Mouse (Mus musculus) liver, embryonic 13.5 days (tissue): ENCODE data around the gene Gipc1. TPM values are rescaled to one million over a fixed set of nuclear protein-coding genes. Genes with fewer than 3 reads are reported as not detected.

Experiments
- ATAC-seq: fragments of 200-750 bp; cut with Nextera tagmentation; 2 replicates; pipeline ENCODE4 v1.8.0; 2017; ENCODE audit warnings: low read depth, mild to moderate bottlenecking, moderate number of reproducible peaks, moderate library complexity
- DNase-seq: peaks from one replicate; pipeline ENCODE4 v3.0.0; 2022
- H3K27ac ChIP-seq: fragments of 300-500 bp; sonication (generic); 2 replicates; pipeline ENCODE4 v1.5.1; 2015; ENCODE audit warnings: moderate library complexity, mild to moderate bottlenecking, inconsistent platforms
- H3K27me3 ChIP-seq: fragments of 300-500 bp; sonication (generic); 2 replicates; pipeline ENCODE4 v1.6.1; 2015; ENCODE audit warnings: mild to moderate bottlenecking, inconsistent platforms
- H3K36me3 ChIP-seq: fragments of 300-500 bp; sonication (generic); 2 replicates; pipeline ENCODE4 v1.6.1; 2015; ENCODE audit warnings: mild to moderate bottlenecking, inconsistent platforms
- H3K4me1 ChIP-seq: fragments of 300-500 bp; sonication (generic); replicated peaks from 2 replicates; pipeline ENCODE4 v1.6.1; 2015; ENCODE audit warnings: inconsistent platforms
- H3K4me2 ChIP-seq: fragments of 300-500 bp; sonication (generic); 2 replicates; pipeline ENCODE4 v1.6.1; 2015; ENCODE audit warnings: inconsistent platforms, mild to moderate bottlenecking, moderate library complexity
- H3K4me3 ChIP-seq: fragments of 300-500 bp; sonication (generic); replicated peaks from 2 replicates; pipeline ENCODE4 v1.5.1; 2015; ENCODE audit warnings: mild to moderate bottlenecking, inconsistent platforms
- H3K9ac ChIP-seq: fragments of 300-500 bp; sonication (generic); 2 replicates; pipeline ENCODE4 v1.6.1; 2015; ENCODE audit warnings: mild to moderate bottlenecking, inconsistent platforms
- H3K9me3 ChIP-seq: fragments of 300-500 bp; sonication (generic); replicated peaks from 2 replicates; pipeline ENCODE4 v1.6.1; 2016; ENCODE audit warnings: inconsistent platforms
- WGBS: fragments of 180-500 bp; shearing (Covaris S2); methylation state at CpG from one replicate; pipeline ENCODE4 v1.1.7; 2015; ENCODE audit not compliant: insufficient replicate concordance; 5-methylcytosine and 5-hydroxymethylcytosine counted together
- polyA plus RNA-seq: library from polyadenylated mRNA; unstranded; fragments of >200 nt; fragmentation: Nextera tagmentation; extraction: Ambion mirVana; gene quantifications from 2 replicates; pipeline ENCODE4 v1.2.1, GENCODE M21; 2015

Gene Gipc1
- polyA plus RNA-seq, 1 experiment from 2014 or later = 61.3 TPM

- under 1% methylated on average over 33 of the region's 46 CpGs for WGBS
- DNase-seq = no peak
Measured at GRCm38 (mm10) chr8:83652744-83653661, 526 bp downstream of the Gipc1 start.

GRCm38 (mm10) chr8:83653662-83654017 is 1.2 kb downstream of the Gipc1 start:
- H3K9ac ChIP-seq = peak overlapping the region; percentile 93
- WGBS = 27% methylated on average over 10 of the region's 10 CpGs
- no peak for DNase-seq

More at GRCm38 (mm10) chr8:83652744-83653661, 526 bp downstream of the Gipc1 start:
- H3K4me1 ChIP-seq = peaks cover 54% of the 10 kb centered on the region
- peak overlapping the region; percentile 90 for H3K4me2 ChIP-seq
- no peaks in the 10 kb centered on the region for H3K36me3 ChIP-seq
- no peaks in the 10 kb centered on the region for H3K9me3 ChIP-seq
- ATAC-seq = peak; percentile 30
- peak overlapping the region; percentile 86 for H3K27ac ChIP-seq
- peak overlapping the region; percentile 93 for H3K9ac ChIP-seq
- H3K4me3 ChIP-seq = peak overlapping the region; percentile 88
- H3K27me3 ChIP-seq = no peaks in the 10 kb centered on the region

GRCm38 (mm10) chr8:83654725-83655124 is 2.2 kb downstream of the Gipc1 start:
- WGBS = 83% methylated on average over 6 of the region's 6 CpGs
- Histone ChIP-seq H3K4me2 (0 out of 2 replicates have a peak overlapping the region, but pooled peaks have one; percentile 15), H3K27ac (peak overlapping the region; percentile 53; the same call in 1 of the 2 replicates), H3K36me3 (no peaks in the 10 kb centered on the region), H3K9ac (peak overlapping the region; percentile 9; the same call in 1 of the 2 replicates), H3K9me3 (no peaks in the 10 kb centered on the region), H3K4me1 (peaks cover 55% of the 10 kb centered on the region), H3K27me3 (no peaks in the 10 kb centered on the region), H3K4me3 (no peak overlapping the region)
- DNase-seq (no peak), ATAC-seq (no peak)

More at GRCm38 (mm10) chr8:83653662-83654017, 1.2 kb downstream of the Gipc1 start:
- H3K27ac ChIP-seq = peak overlapping the region; percentile 86
- H3K9me3 ChIP-seq = no peaks in the 10 kb centered on the region
- peaks cover 54% of the 10 kb centered on the region for H3K4me1 ChIP-seq
- H3K4me3 ChIP-seq = peak overlapping the region; percentile 88
- ATAC-seq = no peak
- peak overlapping the region; percentile 90 for H3K4me2 ChIP-seq
- H3K36me3 ChIP-seq = no peaks in the 10 kb centered on the region
- no peaks in the 10 kb centered on the region for H3K27me3 ChIP-seq

- DNase-seq = no peak
- Histone ChIP-seq H3K4me3 (no peak overlapping the region), H3K9me3 (no peaks in the 10 kb centered on the region), H3K4me1 (peaks cover 69% of the 10 kb centered on the region), H3K36me3 (no peaks in the 10 kb centered on the region), H3K4me2 (no peak overlapping the region), H3K9ac (no peak overlapping the region), H3K27me3 (no peaks in the 10 kb centered on the region), H3K27ac (peak overlapping the region; percentile 79; the same call in 1 of the 2 replicates)
- ATAC-seq = no peak
- WGBS = 79% methylated on average over 9 of the region's 9 CpGs
Measured at GRCm38 (mm10) chr8:83656043-83656442, 3.6 kb downstream of the Gipc1 start.

GRCm38 (mm10) chr8:83656484-83657246 is 4.2 kb downstream of the Gipc1 start:
- peak overlapping the region; percentile 79 for H3K27ac ChIP-seq
- peak overlapping the region; percentile 36 for H3K9ac ChIP-seq
- H3K4me3 ChIP-seq = no peak overlapping the region
- no peaks in the 10 kb centered on the region for H3K9me3 ChIP-seq
- DNase-seq = no peak
- WGBS = 32% methylated on average over 13 of the region's 13 CpGs
- H3K36me3 ChIP-seq = no peaks in the 10 kb centered on the region
- no peaks in the 10 kb centered on the region for H3K27me3 ChIP-seq
- H3K4me2 ChIP-seq = 0 out of 2 replicates have a peak overlapping the region, but pooled peaks have one; percentile 30
- peaks cover 73% of the 10 kb centered on the region for H3K4me1 ChIP-seq
- ATAC-seq = 0 out of 2 replicates have a peak, but pooled peaks have one; percentile 19

GRCm38 (mm10) chr8:83660545-83660944 is 8.1 kb downstream of the Gipc1 start:
- Histone ChIP-seq H3K27ac (no peak overlapping the region), H3K4me1 (peaks cover 63% of the 10 kb centered on the region), H3K27me3 (no peaks in the 10 kb centered on the region), H3K4me2 (peak overlapping the region; percentile 39; the same call in 1 of the 2 replicates), H3K4me3 (no peak overlapping the region), H3K36me3 (0 out of 2 replicates have a peak, but pooled peaks cover 3% of the 10 kb centered on the region), H3K9ac (peak overlapping the region; percentile 49; the same call in 1 of the 2 replicates), H3K9me3 (no peaks in the 10 kb centered on the region)
- 32% methylated on average over 8 of the region's 8 CpGs for WGBS
- ATAC-seq (no peak), DNase-seq (no peak)

- H3K27me3 ChIP-seq = no peaks in the 10 kb centered on the region
- H3K36me3 ChIP-seq = 0 out of 2 replicates have a peak, but pooled peaks cover 3% of the 10 kb centered on the region
- 44% methylated on average over 22 of the region's 22 CpGs for WGBS
- H3K27ac ChIP-seq = no peak overlapping the region
- no peak overlapping the region; the same call in 1 of the 2 replicates for H3K4me3 ChIP-seq
- H3K4me1 ChIP-seq = peaks cover 60% of the 10 kb centered on the region
- ATAC-seq = no peak
- no peak for DNase-seq
- H3K9me3 ChIP-seq = no peaks in the 10 kb centered on the region
- peak overlapping the region; percentile 39; the same call in 1 of the 2 replicates for H3K4me2 ChIP-seq
- H3K9ac ChIP-seq = peak overlapping the region; percentile 49
Measured at GRCm38 (mm10) chr8:83660995-83661680, 8.7 kb downstream of the Gipc1 start.

GRCm38 (mm10) chr8:83662421-83662826 is 9.9 kb downstream of the Gipc1 start:
- DNase-seq (peak; percentile 76), ATAC-seq (peak; percentile 55)
- WGBS = 1% methylated on average over 4 of the region's 4 CpGs
- no peak overlapping the region for H3K4me2 ChIP-seq
- 0 out of 2 replicates have a peak, but pooled peaks cover 3% of the 10 kb centered on the region for H3K36me3 ChIP-seq
- H3K27ac ChIP-seq = no peak overlapping the region; the same call in 1 of the 2 replicates
- peaks cover 58% of the 10 kb centered on the region for H3K4me1 ChIP-seq
- H3K27me3 ChIP-seq = peaks cover 7% of the 10 kb centered on the region; the same call in 1 of the 2 replicates
- H3K9me3 ChIP-seq = no peaks in the 10 kb centered on the region
- no peak overlapping the region for H3K4me3 ChIP-seq
- H3K9ac ChIP-seq = 0 out of 2 replicates have a peak overlapping the region, but pooled peaks have one; percentile 8

GRCm38 (mm10) chr8:83664096-83664495 is 11.6 kb downstream of the Gipc1 start:
- peaks cover 16% of the 10 kb centered on the region; the same call in 1 of the 2 replicates for H3K27me3 ChIP-seq
- DNase-seq (no peak), ATAC-seq (no peak)
- no peak overlapping the region for H3K4me2 ChIP-seq
- no peak overlapping the region for H3K4me3 ChIP-seq
- WGBS = 82% methylated on average over 13 of the region's 13 CpGs
- 0 out of 2 replicates have a peak, but pooled peaks cover 3% of the 10 kb centered on the region for H3K36me3 ChIP-seq
- no peaks in the 10 kb centered on the region for H3K9me3 ChIP-seq
- H3K4me1 ChIP-seq = peaks cover 66% of the 10 kb centered on the region
- H3K9ac ChIP-seq = no peak overlapping the region
- H3K27ac ChIP-seq = no peak overlapping the region

GRCm38 (mm10) chr8:83664931-83665625 is 12.6 kb downstream of the Gipc1 start:
- WGBS = 49% methylated on average over 2 of the region's 2 CpGs
- peaks cover 62% of the 10 kb centered on the region for H3K4me1 ChIP-seq
- peaks cover 6% of the 10 kb centered on the region for H3K36me3 ChIP-seq
- H3K4me3 ChIP-seq = no peak overlapping the region
- H3K27ac ChIP-seq = no peak overlapping the region
- ATAC-seq (no peak), DNase-seq (no peak)
- H3K27me3 ChIP-seq = peaks cover 16% of the 10 kb centered on the region; the same call in 1 of the 2 replicates
- H3K4me2 ChIP-seq = no peak overlapping the region
- H3K9ac ChIP-seq = no peak overlapping the region
- H3K9me3 ChIP-seq = no peaks in the 10 kb centered on the region
